Mouse (Mus musculus): ENCODE data around the gene Sdk1.

The Sdk1 gene

GRCm38 (mm10) chr5:142150756-142151155 lies 909.5 kb downstream of the Sdk1 start:
- DNase-seq, result no peak

DNA sequence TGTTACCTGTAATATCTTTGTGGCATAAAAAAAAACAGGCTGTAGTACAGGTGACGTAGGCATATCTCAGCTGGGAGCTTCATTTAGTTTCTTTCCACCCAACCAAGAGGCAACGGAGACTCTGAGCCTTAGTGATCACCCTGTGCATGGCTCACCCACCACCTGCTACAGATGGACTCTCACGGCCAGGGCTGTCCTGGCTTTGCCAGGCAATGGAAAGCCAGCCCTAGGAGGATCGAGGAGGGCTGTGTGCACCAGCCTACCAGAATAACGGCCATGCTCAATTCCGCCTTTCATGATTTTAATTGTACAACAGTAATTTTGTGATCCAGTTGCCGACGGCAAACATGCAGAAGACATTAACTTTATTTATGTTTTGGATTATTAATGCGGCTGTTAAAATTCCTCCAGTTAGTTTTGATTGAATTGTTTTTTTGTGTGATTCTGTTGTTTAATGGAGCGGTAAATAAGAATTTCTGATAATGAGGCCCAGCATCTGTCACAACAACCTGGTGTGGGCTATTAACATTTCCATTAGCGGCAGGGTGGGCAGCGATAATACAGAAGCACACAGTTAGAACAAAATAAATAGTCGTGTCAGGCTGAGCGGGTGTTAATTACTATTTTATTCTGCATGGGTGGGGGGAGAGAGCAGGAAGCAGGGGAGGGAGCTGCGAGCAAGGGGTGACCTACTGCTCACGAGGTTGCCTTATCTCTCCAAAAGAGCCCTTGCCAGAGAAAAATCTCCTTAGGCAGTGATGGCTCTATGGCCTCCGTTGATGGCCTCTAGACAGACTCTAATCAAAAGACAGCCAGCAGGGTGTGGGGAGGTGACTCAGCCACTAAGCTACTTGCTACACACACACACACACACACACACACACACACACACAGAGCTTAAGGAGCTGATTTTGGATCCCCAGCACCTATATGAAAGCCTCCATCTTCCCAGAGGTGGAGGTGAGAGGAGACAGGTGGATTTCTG lies 915.9 kb downstream of the Sdk1 start:
- DNase-seq, result no peak

DNA sequence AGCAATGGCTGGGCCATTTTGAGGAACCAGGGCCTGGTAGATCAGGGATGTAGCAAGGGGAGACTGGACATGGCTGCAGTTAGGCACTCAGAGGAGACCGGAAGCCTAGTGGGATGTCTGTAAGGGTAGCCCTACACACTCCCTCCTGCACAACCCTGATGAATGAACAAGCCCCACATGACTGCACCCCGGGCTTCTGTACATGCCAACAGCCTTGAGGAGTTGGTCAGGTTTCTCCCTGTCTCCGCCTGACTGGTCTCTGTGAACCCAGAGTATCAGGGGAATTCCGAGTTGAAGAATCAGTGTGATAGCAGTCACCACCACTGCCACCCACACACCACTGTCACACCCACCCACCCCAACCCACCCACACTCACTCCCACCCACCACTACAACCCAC lies 922.2 kb downstream of the Sdk1 start:
- DNase-seq, result no peak

GRCm38 (mm10) chr5:142173636-142174035 lies 932.3 kb downstream of the Sdk1 start:
- no peak for DNase-seq

DNA sequence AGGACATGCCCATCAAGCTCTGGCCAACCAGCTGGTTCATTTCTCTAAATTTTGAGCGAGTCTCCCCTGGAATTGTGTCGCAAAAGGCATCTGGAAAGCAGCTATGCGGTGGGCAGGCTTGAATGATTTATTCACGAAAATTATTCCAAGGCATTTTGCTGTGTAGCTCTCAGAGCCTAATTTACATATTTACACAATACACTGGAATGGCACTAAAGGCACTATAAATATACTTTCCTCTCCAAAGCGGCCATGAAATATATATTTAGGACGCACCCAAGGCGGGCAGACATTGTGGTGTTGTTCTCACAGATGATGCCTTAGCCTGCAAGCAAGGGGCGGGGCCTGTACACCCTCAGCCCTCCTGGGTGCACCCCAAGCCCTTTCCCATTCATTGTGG lies 936.9 kb downstream of the Sdk1 start:
- DNase-seq, result no peak

DNA sequence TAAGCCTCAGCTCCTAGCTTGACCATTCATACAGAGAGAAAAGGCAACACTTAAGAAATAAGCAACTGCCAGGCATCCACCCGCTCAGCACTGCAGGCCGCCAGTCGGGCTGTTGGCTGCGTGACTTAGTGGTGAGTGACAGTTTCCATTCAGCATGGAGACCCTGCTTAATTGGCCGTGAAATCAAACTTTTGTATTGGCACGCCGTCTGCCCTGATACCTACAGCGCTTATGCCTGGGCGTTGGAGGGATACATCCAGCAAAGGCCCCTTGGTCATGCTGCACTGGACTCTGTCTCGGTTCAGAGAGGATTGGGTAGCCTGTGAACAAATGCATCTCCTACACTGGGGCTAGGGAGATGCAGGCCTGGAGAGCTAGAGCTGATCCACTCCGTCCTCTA lies 938.0 kb downstream of the Sdk1 start:
- no peak for DNase-seq

DNA sequence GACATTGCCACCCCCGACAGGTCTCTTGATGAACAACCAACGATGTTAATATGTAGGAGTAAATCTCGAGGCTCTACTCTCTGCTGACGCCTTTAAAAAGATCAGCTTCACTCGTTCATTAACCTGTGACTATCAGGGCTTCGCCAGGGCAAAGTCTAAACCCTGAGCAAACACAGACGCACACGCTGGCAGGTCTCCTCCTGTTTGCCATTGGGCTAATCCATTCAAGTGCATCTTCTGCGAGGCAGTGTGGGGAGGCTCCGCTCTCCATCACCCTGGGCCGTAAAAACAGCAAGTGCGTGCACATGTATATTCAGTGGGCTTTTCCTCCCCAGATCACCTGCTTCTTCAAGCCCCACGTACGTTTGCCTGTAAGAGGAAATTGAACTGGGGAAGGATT lies 940.6 kb downstream of the Sdk1 start:
- peak; percentile 21 for DNase-seq

DNA sequence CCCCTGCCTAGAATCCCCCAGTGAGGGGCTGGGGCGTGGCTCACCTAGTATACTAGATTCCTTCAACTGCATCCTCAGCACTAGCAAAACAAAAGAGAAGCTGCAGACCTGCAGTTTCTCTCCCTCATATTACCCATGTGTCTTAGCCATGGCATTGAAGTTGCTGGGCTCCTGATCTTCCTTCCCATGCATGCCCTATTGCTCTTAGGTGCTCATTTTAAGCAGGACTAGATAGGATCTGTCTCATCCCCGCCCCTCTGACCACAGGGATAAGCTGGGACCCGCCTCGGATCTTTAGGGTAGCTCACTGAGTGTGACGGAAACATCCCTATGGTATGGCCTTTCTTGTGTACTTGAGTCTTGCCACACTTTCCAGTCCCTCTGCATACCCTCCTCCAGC lies 947.5 kb downstream of the Sdk1 start:
- no peak for DNase-seq

DNA sequence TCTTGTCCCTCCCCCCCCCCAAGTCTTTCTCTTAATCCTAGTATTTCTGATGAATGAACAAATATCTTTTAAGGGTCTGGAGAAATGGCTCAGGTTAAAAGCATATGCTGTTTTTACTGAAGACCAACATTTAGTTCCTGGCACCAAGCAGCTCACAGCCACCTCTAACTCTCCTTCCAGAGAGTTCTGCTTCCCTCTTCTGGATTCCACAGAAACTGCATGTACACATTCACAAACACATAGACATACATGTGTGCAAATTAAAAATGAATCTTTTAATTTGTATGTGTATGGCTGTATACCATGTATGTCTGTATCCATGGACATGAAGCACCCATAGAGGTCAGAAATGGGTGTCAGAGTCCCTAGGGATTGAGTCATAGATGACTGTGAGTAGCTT lies 968.6 kb downstream of the Sdk1 start:
- no peak for DNase-seq

DNA sequence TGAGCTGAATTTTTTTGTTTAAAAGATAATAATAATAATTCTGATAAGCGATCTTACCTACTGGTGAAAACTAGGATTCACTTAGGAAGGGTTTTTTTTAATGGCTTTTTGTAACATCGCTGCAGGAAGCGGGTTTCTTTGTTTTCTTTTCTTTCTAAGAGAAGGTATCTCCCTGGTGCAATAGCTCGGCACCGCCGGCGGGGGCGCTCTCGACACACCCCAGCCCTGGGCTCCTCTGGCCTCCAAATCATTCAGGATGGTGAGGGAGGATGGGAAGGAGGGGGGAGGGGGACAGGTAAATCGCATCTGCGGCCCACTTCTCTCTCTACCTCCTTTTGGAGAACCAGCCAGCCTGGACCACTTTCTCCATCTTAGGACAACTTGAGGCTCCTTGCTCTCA lies 971.0 kb downstream of the Sdk1 start:
- no peak for DNase-seq

GRCm38 (mm10) chr5:142215981-142216380 lies 974.7 kb downstream of the Sdk1 start:
- no peak for DNase-seq

- DNase-seq, result no peak
Observed at GRCm38 (mm10) chr5:142220851-142221503, 979.7 kb downstream of the Sdk1 start.

DNA sequence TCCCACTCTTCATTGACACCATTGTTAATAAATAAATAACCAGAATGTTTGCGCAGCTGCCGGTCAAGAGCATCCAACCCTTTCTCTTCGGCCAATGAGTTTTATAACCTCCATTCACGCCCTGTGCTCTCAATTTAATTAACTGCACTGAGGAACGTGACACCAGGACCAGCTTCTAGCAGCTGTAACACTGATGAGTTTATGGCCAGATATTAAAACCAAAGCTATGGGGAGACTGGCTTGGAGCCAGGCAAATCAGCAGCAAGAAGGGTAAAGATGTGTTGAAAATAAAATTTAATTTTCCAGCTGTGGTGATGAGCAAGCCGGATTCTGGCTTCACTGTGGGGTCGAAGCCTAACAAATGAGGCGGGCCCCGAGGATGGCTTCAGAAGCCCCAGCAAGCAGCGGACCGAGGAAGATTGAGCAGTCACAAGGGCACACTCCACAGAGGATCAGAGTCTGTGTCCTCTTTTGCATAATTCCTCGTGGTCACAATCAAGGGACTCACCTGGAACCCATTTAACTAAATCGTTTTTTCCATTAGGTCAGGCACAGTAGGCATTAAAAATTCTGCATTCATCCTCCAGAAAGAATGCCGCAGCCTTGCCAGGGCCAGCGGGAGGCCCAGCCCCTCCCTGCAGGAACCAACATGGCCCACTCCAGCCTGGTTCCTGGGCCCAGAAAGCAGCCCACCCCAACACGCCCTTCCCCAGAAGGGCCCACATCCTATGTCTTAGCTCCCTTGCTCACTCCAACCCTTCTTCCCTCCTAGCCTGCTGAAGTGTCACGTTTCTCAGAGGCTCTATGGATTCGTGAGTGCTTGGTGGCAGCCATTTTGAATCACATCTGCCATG lies 987.9 kb downstream of the Sdk1 start:
- DNase-seq, result no peak

DNA sequence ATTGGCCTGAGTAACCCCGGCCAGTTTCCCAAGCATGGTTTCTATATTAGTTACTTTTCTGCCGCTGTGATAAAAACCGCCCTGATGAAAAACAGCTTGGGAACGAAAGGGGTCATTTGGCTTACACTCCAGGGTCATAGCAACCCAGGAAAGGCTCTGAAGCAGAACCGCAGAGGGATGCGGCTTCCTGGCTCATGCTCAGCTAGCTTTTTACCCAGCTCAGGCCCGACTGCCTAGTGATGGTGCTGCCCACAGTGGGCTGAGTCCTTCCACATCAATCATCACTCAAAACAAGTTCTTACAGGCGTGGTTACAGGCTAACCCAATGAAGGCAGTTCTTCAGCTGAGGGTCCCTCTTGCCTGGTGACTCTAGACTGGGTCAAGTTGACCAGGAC lies 988.5 kb downstream of the Sdk1 start:
- no peak for DNase-seq

GRCm38 (mm10) chr5:142240288-142240687 lies 999.0 kb downstream of the Sdk1 start:
- no peak for DNase-seq

GRCm38 (mm10) chr5:142242597-142242996 lies 1001.3 kb downstream of the Sdk1 start:
- no peak for DNase-seq

DNA sequence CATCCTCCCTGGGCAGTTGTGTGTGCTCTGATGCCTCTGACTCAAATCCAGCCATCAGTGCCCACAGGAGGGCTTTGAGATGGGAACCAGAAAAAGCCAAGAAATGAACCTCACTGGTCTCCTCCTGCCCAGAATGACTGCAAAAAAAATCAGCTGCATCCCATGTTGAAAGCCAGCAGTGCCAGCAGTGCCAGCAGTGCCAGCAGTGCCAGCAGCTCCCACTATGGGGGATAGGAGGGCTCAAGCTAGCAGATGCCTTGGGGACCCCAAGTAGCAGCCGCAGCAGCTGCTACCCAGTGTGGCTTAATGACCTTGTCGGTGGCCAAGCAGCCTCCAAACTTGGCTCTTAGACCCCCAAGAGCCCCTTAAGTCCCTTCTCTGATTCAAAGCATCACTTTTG lies 1001.8 kb downstream of the Sdk1 start:
- no peak for DNase-seq

- no peak for DNase-seq
Observed at GRCm38 (mm10) chr5:142256231-142256630, 1014.9 kb downstream of the Sdk1 start.

DNA sequence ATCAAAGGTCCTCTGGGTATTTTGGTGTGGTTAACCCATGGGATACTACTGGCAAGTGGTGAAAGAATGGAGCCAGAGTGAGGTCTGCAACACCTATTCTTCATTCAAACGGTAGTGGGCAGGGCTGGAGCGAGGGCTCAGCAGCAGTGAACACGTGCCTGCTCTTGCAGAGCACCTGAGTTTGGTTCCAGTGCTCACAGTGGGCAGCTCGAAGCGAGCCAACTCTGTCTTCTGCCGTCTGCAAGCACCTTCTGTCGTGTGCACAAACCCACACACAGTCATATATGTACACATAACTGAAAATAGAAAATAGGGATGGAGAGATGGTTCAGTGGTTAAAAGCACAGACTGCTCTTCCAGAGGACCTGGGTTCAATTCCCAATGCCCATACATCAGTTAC lies 1017.4 kb downstream of the Sdk1 start:
- no peak for DNase-seq

DNA sequence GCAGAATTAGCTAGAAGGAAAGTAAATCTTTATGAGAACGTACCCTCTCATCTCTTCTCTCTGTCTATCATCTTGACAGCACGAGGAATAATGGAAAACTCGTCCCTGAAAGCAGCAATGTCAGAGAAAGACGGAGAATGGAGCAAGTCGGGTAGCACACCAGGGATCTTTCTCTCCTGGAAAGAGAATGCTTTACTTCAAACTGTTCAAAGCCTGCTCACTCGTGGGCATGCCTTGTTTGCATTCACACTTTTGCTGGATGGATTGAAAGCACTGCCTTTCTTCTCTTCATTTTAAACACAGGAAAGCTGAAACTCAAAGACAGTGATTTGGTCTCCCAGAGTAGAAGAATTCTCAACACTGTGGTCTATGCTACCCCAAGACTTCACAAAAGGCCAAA lies 1020.8 kb downstream of the Sdk1 start:
- no peak for DNase-seq

Data from liver (tissue).